Mouse (Mus musculus) layer of hippocampus, postnatal 10 days (tissue): Measurements from ENCODE around the gene Fbp2. TPM values are rescaled to one million over a fixed set of nuclear protein-coding genes. Genes with fewer than 3 reads are reported as not detected.
A peak's percentile ranks its signal among the peaks of the same experiment; 100 is the strongest.
"Not testable (repeated sequence)": the region's sequence is repeated elsewhere in the genome, so short reads cannot be mapped to it uniquely, and the experiment has no call there.

Source experiments
- DNase-seq, 2 experiments: peaks; one replicate each; pipeline ENCODE4 v3.0.0; 2021; ENCODE audit warnings: low spot score in 2 of 2
- total RNA-seq, 2 experiments: library from RNA; stranded (reverse); gene quantifications; 2 replicates each; pipeline ENCODE4 v1.2.3; 2021

Gene Fbp2
- total RNA-seq, 2 experiments from 2014 or later = 0.58 TPM; not detected in 1

GRCm38 (mm10) chr13:62865651-62866315 is 7.6 kb upstream of the Fbp2 start:
- no peak for DNase-seq

DNA sequence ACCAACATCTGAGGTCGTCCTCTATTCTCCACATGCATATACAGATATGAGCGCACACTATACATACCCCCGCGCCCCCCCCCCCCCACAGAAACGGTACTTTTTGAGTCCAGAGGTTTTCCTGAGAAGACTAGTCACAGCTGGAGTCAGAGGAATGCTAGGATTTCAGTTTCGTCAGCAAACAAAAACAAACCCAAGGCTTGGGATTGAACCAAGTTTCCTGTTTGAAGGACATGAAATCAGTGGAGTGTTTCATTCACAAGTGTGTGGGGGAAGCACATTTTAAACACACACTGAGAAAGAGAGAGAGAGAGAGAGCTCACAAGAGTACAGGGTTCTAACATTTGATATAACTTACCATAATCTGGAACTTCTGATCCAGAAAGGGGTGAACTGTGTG is 5.5 kb upstream of the Fbp2 start:
- DNase-seq = no peak

- no peak for DNase-seq
Observed at GRCm38 (mm10) chr13:62862875-62863274, 4.7 kb upstream of the Fbp2 start.

GRCm38 (mm10) chr13:62860068-62860467 is 1.8 kb upstream of the Fbp2 start:
- no peak for DNase-seq

- DNase-seq = not testable (repeated sequence)
Observed at GRCm38 (mm10) chr13:62859251-62859650, 1.0 kb upstream of the Fbp2 start.

GRCm38 (mm10) chr13:62856850-62857249 is 1.4 kb downstream of the Fbp2 start:
- no peak for DNase-seq

DNA sequence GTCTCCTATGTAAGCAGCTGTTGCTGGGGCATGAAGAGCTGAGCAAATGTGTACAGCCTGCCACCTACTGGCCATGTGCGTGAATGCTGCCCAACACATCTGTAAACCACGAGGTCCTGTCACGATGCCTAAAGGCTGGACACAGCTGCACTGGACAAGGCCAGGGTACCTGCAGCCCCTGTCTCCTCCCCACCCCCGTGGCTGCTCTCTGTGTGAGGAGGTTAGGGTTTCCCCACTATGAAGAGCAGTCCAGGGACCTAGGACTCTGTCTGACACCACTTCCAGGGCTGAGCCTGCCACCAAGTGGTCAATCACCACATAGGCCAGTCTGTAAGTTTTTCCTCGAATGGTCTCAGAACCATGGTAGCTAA is 1.9 kb downstream of the Fbp2 start:
- DNase-seq = peak; percentile 72 to 82

GRCm38 (mm10) chr13:62855396-62856304 is 2.6 kb downstream of the Fbp2 start:
- DNase-seq = no peak

GRCm38 (mm10) chr13:62854666-62855065 is 3.6 kb downstream of the Fbp2 start:
- DNase-seq = peak; percentile 86 to 88

DNA sequence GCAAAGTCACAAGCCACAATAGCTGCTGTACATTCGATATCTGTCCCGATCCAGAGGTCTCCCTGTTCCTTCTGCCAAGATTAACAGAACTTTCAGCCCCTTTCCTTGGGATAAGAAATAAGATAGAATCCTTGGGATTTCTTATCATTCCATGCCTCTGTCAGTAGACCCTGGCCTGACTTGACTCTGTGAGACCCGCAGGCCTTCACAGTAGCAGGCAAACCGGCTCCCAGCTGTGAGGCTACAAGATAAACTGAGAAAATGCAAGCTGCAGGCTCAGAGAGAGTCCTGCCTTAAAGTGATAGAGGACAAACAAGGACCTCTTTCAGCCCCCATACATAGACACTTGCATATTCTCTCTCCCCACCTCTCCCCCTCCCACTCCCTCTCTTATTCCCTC is 24.9 kb downstream of the Fbp2 start:
- DNase-seq = no peak

GRCm38 (mm10) chr13:62832239-62832638 is 26.0 kb downstream of the Fbp2 start:
- DNase-seq = no peak

DNA sequence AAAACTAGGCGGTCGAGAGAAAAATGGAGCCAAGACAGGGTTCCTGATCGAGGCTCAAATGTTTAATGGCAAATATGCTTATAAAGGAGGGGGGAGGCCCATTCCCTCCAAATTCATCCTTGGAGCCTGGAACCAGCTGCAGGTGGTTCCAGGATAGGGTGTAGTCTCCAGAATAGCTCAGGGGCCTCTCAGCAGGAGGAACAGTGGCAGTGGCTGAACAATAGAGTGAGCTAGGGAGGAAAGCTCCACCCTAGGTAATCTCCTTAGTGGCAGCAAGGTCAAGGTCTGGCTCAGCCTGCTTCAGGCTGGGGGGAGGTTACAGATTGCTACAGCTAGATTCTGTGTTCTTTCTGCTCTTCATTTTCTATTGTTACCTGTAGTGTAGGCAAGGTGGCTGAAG is 42.5 kb downstream of the Fbp2 start:
- DNase-seq = not testable (repeated sequence)

DNA sequence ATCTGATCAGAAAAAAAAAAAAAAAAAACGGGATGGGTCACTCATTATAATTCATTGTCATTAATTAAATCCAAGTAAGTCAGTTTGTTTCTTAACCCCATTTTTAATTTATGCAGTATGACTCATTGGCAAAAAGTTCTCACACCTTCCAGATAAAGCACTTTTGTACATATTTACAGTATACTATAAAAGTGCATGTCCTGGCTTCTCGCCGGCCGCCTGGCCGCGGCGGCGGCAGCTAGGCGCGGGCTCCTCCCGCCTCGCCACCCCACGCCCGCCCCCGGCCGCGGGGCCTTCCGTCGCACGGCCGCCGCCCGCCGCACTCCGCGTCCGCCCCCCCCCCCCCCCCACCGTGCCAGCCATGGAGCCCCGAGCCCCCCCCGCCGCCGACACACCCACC is 45.5 kb downstream of the Fbp2 start:
- no peak for DNase-seq

DNA sequence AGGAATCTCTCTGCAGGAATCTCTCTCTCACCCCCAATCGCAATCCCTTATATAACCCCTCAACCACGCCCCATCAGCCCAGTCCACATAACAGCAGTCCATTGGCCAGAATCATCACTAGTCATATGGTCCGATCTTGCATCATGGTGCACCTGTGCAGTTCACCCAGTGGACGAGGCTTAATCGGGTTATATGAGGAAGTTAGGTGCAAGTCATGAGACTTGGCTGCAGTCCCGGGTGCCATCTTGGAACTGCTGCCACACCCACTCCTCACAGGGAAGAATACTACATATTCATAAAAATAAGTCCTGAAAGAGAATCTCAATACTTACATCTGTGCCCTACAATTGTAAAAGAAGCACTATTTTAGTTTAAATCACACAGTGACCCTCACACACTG is 50.2 kb downstream of the Fbp2 start:
- not testable (repeated sequence) for DNase-seq

Other genes with a start within 250 kb of the Fbp2 start
- 1 to 10 TPM; 2.9 TPM for gene 6720489N17Rik, start 234.2 kb downstream of the Fbp2 start, total RNA-seq
- gene Platr25, start 97.7 kb downstream of the Fbp2 start, total RNA-seq = 10 to 100 TPM; 12.2 to 14.8 TPM
- gene Gm5141, start 72.6 kb downstream of the Fbp2 start, total RNA-seq = 1 to 10 TPM; 5.3 to 6.9 TPM
- gene Fbp1, start 29.9 kb upstream of the Fbp2 start, total RNA-seq = 1 to 10 TPM; 1.1 to 1.6 TPM
- 10 to 100 TPM; 66.2 to 78.6 TPM for gene 2010111I01Rik, start 106.5 kb upstream of the Fbp2 start, total RNA-seq